Mouse (Mus musculus): ENCODE measurements around the gene Trh. TPM values are rescaled to one million over a fixed set of nuclear protein-coding genes. Genes with fewer than 3 reads are reported as not detected.

The Trh gene
- polyA plus RNA-seq (2017; shearing (Covaris generic)): under 1 TPM in 1 of 2 experiments, not detected in 1; 0.34 TPM

GRCm38 (mm10) chr6:92244591-92244990 lies at the start of gene Trh:
Gene Trh (minus strand): TSS chr6:92244650.

GRCm38 (mm10) chr6:92214773-92215449 lies 29.5 kb downstream of the Trh start, which contains the start of gene Rbsn:
Gene Rbsn (minus strand): TSS chr6:92214925.

Other genes starting within 250 kb of the Trh start
- 10 to 100 TPM; 59.7 to 64.9 TPM for gene Nr2c2, start 153.3 kb downstream of the Trh start, polyA plus RNA-seq (2017; shearing (Covaris generic))
- gene Mrps25, start 60.6 kb downstream of the Trh start, polyA plus RNA-seq (2017; shearing (Covaris generic)): 10 to 100 TPM; 45.9 to 49.6 TPM
- 10 to 100 TPM; 19.4 to 21.4 TPM for gene Rbsn, start 29.7 kb downstream of the Trh start, polyA plus RNA-seq (2017; shearing (Covaris generic))

Measured in inflammation-experienced regulatory T-cells (primary cell).